Mouse (Mus musculus) MEL (cell line): Measurements from ENCODE around the gene Frmd4a. TPM values are rescaled to one million over a fixed set of nuclear protein-coding genes. Genes with fewer than 3 reads are reported as not detected.

Experiments used
- DNase-seq: peaks from one replicate; pipeline ENCODE4 v3.0.0; 2011; ENCODE audit warnings: low read depth, low spot score
- H3K27ac ChIP-seq: 2 replicates; pipeline ENCODE4 v1.5.1; 2012; ENCODE audit warnings: low read depth, mild to moderate bottlenecking, control low read depth, low read length, moderate library complexity; ENCODE audit not compliant: control insufficient read depth
- H3K27me3 ChIP-seq, 2 experiments: fragments of 150-350 bp in 1 of 2; sonication (generic) in 1 of 2; 2 replicates each; pipeline ENCODE4 v1.6.1; 2012; ENCODE audit warnings: low read length in 2 of 2, mild to moderate bottlenecking in 2 of 2, improper control_type of control experiment in 1 of 2, moderate library complexity in 1 of 2; ENCODE audit not compliant: insufficient read depth in 2 of 2, control insufficient read depth in 1 of 2
- H3K36me3 ChIP-seq, 2 experiments: 2 replicates each; pipeline ENCODE4 v1.6.1; 2012 to 2014; ENCODE audit warnings: low read length in 2 of 2, improper control_type of control experiment in 1 of 2, inconsistent platforms in 1 of 2, mild to moderate bottlenecking in 1 of 2; ENCODE audit not compliant: insufficient read depth in 2 of 2, control insufficient read depth in 1 of 2
- H3K4me1 ChIP-seq, 2 experiments: fragments of 150-350 bp in 1 of 2; sonication (generic) in 1 of 2; 2 replicates each; pipeline ENCODE4 v1.6.1; 2012; ENCODE audit warnings: low read length in 2 of 2, improper control_type of control experiment in 1 of 2, mild to moderate bottlenecking in 1 of 2; ENCODE audit not compliant: insufficient read depth in 2 of 2, control insufficient read depth in 1 of 2
- H3K4me3 ChIP-seq, 2 experiments: fragments of 150-350 bp in 1 of 2; sonication (generic) in 1 of 2; 2 replicates each; pipeline ENCODE4 v1.5.1; 2012; ENCODE audit warnings: low read depth in 2 of 2, low read length in 2 of 2, mild to moderate bottlenecking in 2 of 2, moderate library complexity in 2 of 2, control low read depth in 1 of 2, improper control_type of control experiment in 1 of 2; ENCODE audit not compliant: control insufficient read depth in 1 of 2, insufficient read depth in 1 of 2
- H3K79me2 ChIP-seq: 2 replicates; pipeline ENCODE4 v1.6.1; 2012; ENCODE audit warnings: mild to moderate bottlenecking, low read length, moderate library complexity; ENCODE audit not compliant: control insufficient read depth, poor library complexity, insufficient read depth
- H3K9ac ChIP-seq: 2 replicates; pipeline ENCODE4 v1.6.1; 2012; ENCODE audit warnings: low read depth, mild to moderate bottlenecking, control low read depth, low read length, moderate library complexity; ENCODE audit not compliant: control insufficient read depth, poor library complexity, severe bottlenecking
- H3K9me3 ChIP-seq: fragments of 150-350 bp; sonication (generic); replicated peaks from 2 replicates; pipeline ENCODE4 v1.6.1; 2012; ENCODE audit warnings: mild to moderate bottlenecking, low read length, improper control_type of control experiment, moderate library complexity; ENCODE audit not compliant: insufficient read depth
- CHD1 ChIP-seq: IDR thresholded peaks from 2 replicates; pipeline ENCODE4 v1.6.1; 2012; ENCODE audit warnings: low read depth, mild to moderate bottlenecking, inconsistent platforms, low read length, improper control_type of control experiment
- CHD2 ChIP-seq: IDR thresholded peaks from 2 replicates; pipeline ENCODE4 v1.6.1; 2011; ENCODE audit warnings: low read length, improper control_type of control experiment
- CTCF ChIP-seq, 3 experiments: IDR thresholded peaks in 2 of 3; conservative IDR thresholded peaks in 1 of 3; 2 replicates each; pipeline ENCODE4 v1.5.1; 2011 to 2012; ENCODE audit warnings: low read length in 3 of 3, low read depth in 2 of 3, mild to moderate bottlenecking in 2 of 3, improper control_type of control experiment in 1 of 3, inconsistent platforms in 1 of 3, mixed read lengths in 1 of 3, moderate library complexity in 1 of 3; ENCODE audit not compliant: control insufficient read depth in 1 of 3, insufficient read depth in 1 of 3, poor library complexity in 1 of 3, severe bottlenecking in 1 of 3
- EP300 ChIP-seq, 2 experiments: IDR thresholded peaks; 2 replicates each; pipeline ENCODE4 v1.6.1; 2011; ENCODE audit warnings: improper control_type of control experiment in 2 of 2, low read length in 2 of 2, low read depth in 1 of 2, mild to moderate bottlenecking in 1 of 2
- KAT2A ChIP-seq: conservative IDR thresholded peaks from 2 replicates; pipeline ENCODE4 v1.6.1; 2012; ENCODE audit warnings: low read depth, low read length, improper control_type of control experiment, inconsistent platforms
- MAFK ChIP-seq: IDR thresholded peaks from 2 replicates; pipeline ENCODE4 v1.6.1; 2011; ENCODE audit warnings: low read depth, mild to moderate bottlenecking, low read length, improper control_type of control experiment, borderline replicate concordance
- MAX ChIP-seq: IDR thresholded peaks from 2 replicates; pipeline ENCODE4 v1.6.1; 2011; ENCODE audit warnings: low read length, improper control_type of control experiment
- MAZ ChIP-seq: IDR thresholded peaks from 2 replicates; pipeline ENCODE4 v1.6.1; 2012; ENCODE audit warnings: low read depth, mild to moderate bottlenecking, inconsistent platforms, low read length, improper control_type of control experiment
- MEF2A ChIP-seq: IDR thresholded peaks from 2 replicates; pipeline ENCODE4 v1.6.1; 2014; ENCODE audit warnings: low read depth, mild to moderate bottlenecking, inconsistent platforms, low read length, improper control_type of control experiment; ENCODE audit not compliant: poor library complexity, insufficient replicate concordance, severe bottlenecking; ENCODE audit errors: extremely low read depth
- MYB ChIP-seq: IDR thresholded peaks from 2 replicates; pipeline ENCODE4 v1.6.1; 2011; ENCODE audit warnings: mild to moderate bottlenecking, low read depth, low read length, improper control_type of control experiment
- NRF1 ChIP-seq: IDR thresholded peaks from 2 replicates; pipeline ENCODE4 v1.6.1; 2014; ENCODE audit warnings: low read depth, mild to moderate bottlenecking, inconsistent platforms, low read length, improper control_type of control experiment, moderate library complexity; ENCODE audit not compliant: poor library complexity, insufficient read depth, severe bottlenecking
- POLR2A ChIP-seq, 2 experiments: IDR thresholded peaks; 2 replicates each; pipeline ENCODE4 v1.6.1; 2011 to 2012; ENCODE audit warnings: low read length in 2 of 2, mild to moderate bottlenecking in 2 of 2, control low read depth in 1 of 2, improper control_type of control experiment in 1 of 2, low read depth in 1 of 2, moderate library complexity in 1 of 2; ENCODE audit not compliant: control insufficient read depth in 1 of 2, insufficient read depth in 1 of 2, poor library complexity in 1 of 2
- POLR2AphosphoS5 ChIP-seq: IDR thresholded peaks from 2 replicates; pipeline ENCODE4 v1.6.1; 2012; ENCODE audit warnings: low read depth, borderline replicate concordance, mild to moderate bottlenecking, inconsistent platforms, low read length, moderate library complexity, mixed read lengths
- SIN3A ChIP-seq: IDR thresholded peaks from 2 replicates; pipeline ENCODE4 v1.6.1; 2012; ENCODE audit warnings: low read length, improper control_type of control experiment, inconsistent platforms
- TAL1 ChIP-seq: IDR thresholded peaks from 2 replicates; pipeline ENCODE4 v1.6.1; 2012; ENCODE audit warnings: mild to moderate bottlenecking, inconsistent platforms, low read length, moderate library complexity, mixed read lengths
- UBTF ChIP-seq: IDR thresholded peaks from 2 replicates; pipeline ENCODE4 v1.6.1; 2012; ENCODE audit warnings: low read depth, mild to moderate bottlenecking, inconsistent platforms, low read length, improper control_type of control experiment, moderate library complexity, borderline replicate concordance; ENCODE audit not compliant: insufficient read depth
- USF1 ChIP-seq: IDR thresholded peaks from 2 replicates; pipeline ENCODE4 v1.6.1; 2014; ENCODE audit warnings: low read depth, mild to moderate bottlenecking, inconsistent platforms, low read length, improper control_type of control experiment, moderate library complexity
- USF2 ChIP-seq, 2 experiments: IDR thresholded peaks; 2 replicates each; pipeline ENCODE4 v1.6.1; 2011 to 2012; ENCODE audit warnings: improper control_type of control experiment in 2 of 2, low read length in 2 of 2, borderline replicate concordance in 1 of 2, inconsistent platforms in 1 of 2, low read depth in 1 of 2, mild to moderate bottlenecking in 1 of 2; ENCODE audit not compliant: insufficient read depth in 1 of 2
- ZC3H11A ChIP-seq: IDR thresholded peaks from 2 replicates; pipeline ENCODE4 v1.6.1; 2012; ENCODE audit warnings: low read depth, mild to moderate bottlenecking, inconsistent platforms, low read length, improper control_type of control experiment
- ZKSCAN1 ChIP-seq: IDR thresholded peaks from 2 replicates; pipeline ENCODE4 v1.6.1; 2012; ENCODE audit warnings: low read depth, mild to moderate bottlenecking, inconsistent platforms, low read length, improper control_type of control experiment, moderate library complexity
- ZMIZ1 ChIP-seq: IDR thresholded peaks from 2 replicates; pipeline ENCODE4 v1.6.1; 2012; ENCODE audit warnings: low read depth, mild to moderate bottlenecking, inconsistent platforms, low read length, improper control_type of control experiment, moderate library complexity
- polyA plus RNA-seq, 2 experiments: library from polyadenylated mRNA; stranded (reverse) in 1 of 2; unstranded in 1 of 2; fragments of >175 nt in 1 of 2; fragments of >200 nt in 1 of 2; gene quantifications; 2 replicates each; pipeline versions ENCODE4 v1.2.1 to v1.2.4; 2012; ENCODE audit warnings: low replicate concordance in 2 of 2, low read depth in 1 of 2; ENCODE audit not compliant: insufficient read length in 2 of 2, insufficient read depth in 1 of 2, missing spikeins in 1 of 2
- total RNA-seq: library from RNA; depleted of rRNA; stranded (reverse); fragments of 300-350 nt; gene quantifications from 2 replicates; pipeline ENCODE4 v1.2.3, GENCODE M21; 2012

The Frmd4a gene
- total and polyA plus RNA-seq, 3 experiments: 6.4 to 14.4 TPM; not detected in 1

- H3K36me3 ChIP-seq: no peaks in the 10 kb centered on the region
- H3K9ac ChIP-seq: no peak overlapping the region
- no peak for TF ChIP-seq SIN3A
- no peak for TF ChIP-seq CHD2
- TF ChIP-seq MAZ: no peak
- TF ChIP-seq POLR2A (IDR thresholded peaks at IDR 0.05; ENCODE audit: control insufficient read depth in 1 of 2, insufficient read depth in 1 of 2, low read depth in 1 of 2, low read length in 2 of 2, poor library complexity in 1 of 2): no peak
- no peak for TF ChIP-seq MAFK
- no peak overlapping the region for H3K27ac ChIP-seq
- peaks cover 2 to 4% of the 10 kb centered on the region in 2 experiments; a peak in 2 of 4 replicates for H3K4me1 ChIP-seq
- H3K4me3 ChIP-seq: no peak overlapping the region
- H3K9me3 ChIP-seq: no peaks in the 10 kb centered on the region
- H3K79me2 ChIP-seq: no peaks in the 10 kb centered on the region
- H3K27me3 ChIP-seq: no peaks in the 10 kb centered on the region; a peak in 1 of 4 replicates
- no peak for DNase-seq
Measured at GRCm38 (mm10) chr2:4522769-4523487, 505.4 kb downstream of the Frmd4a start.

- H3K27ac ChIP-seq: no peak overlapping the region
- no peak for TF ChIP-seq NRF1
- no peak overlapping the region for H3K9ac ChIP-seq
- H3K36me3 ChIP-seq: peaks cover 0 to 2% of the 10 kb centered on the region in 2 experiments; a peak in 1 of 4 replicates
- H3K4me3 ChIP-seq: no peak overlapping the region
- H3K9me3 ChIP-seq: no peaks in the 10 kb centered on the region
- H3K27me3 ChIP-seq: no peaks in the 10 kb centered on the region; a peak in 1 of 4 replicates
- H3K79me2 ChIP-seq: no peaks in the 10 kb centered on the region
- DNase-seq: no peak
- H3K4me1 ChIP-seq: peaks cover 0 to 10% of the 10 kb centered on the region in 2 experiments; a peak in 2 of 4 replicates
Measured at GRCm38 (mm10) chr2:4527094-4527493, 509.6 kb downstream of the Frmd4a start.

GRCm38 (mm10) chr2:4529254-4529729 lies 511.8 kb downstream of the Frmd4a start:
- Histone ChIP-seq H3K4me3 (no peak overlapping the region), H3K36me3 (peaks cover 0 to 2% of the 10 kb centered on the region in 2 experiments; a peak in 1 of 4 replicates), H3K27ac (no peak overlapping the region), H3K79me2 (no peaks in the 10 kb centered on the region), H3K27me3 (no peaks in the 10 kb centered on the region; a peak in 1 of 4 replicates), H3K9ac (no peak overlapping the region), H3K9me3 (no peaks in the 10 kb centered on the region), H3K4me1 (peaks cover 0 to 12% of the 10 kb centered on the region in 2 experiments; a peak in 3 of 4 replicates)
- DNase-seq: no peak
- TF ChIP-seq CHD2: no peak
- no peak for TF ChIP-seq POLR2AphosphoS5
- no peak for TF ChIP-seq MAX
- TF ChIP-seq MEF2A: no peak
- TF ChIP-seq NRF1: no peak
- no peak for TF ChIP-seq USF2 (IDR thresholded peaks at IDR 0.05; ENCODE audit: borderline replicate concordance in 1 of 2, insufficient read depth in 1 of 2, low read depth in 1 of 2, low read length in 2 of 2)
- no peak for TF ChIP-seq USF1
- TF ChIP-seq CTCF (IDR thresholded peaks at IDR 0.05 in 2 of 3, conservative IDR thresholded peaks at IDR 0.05 in 1 of 3; ENCODE audit: control insufficient read depth in 1 of 3, insufficient read depth in 1 of 3, low read depth in 2 of 3, low read length in 3 of 3, poor library complexity in 1 of 3, severe bottlenecking in 1 of 3): no peak
- no peak for TF ChIP-seq MYB
- TF ChIP-seq TAL1: no peak
- no peak for TF ChIP-seq CHD1
- TF ChIP-seq EP300 (IDR thresholded peaks at IDR 0.05; ENCODE audit: low read depth in 1 of 2, low read length in 2 of 2): no peak
- TF ChIP-seq UBTF: no peak
- TF ChIP-seq ZC3H11A: no peak
- TF ChIP-seq KAT2A: no peak
- TF ChIP-seq ZKSCAN1: no peak
- TF ChIP-seq ZMIZ1: no peak
